Mouse (Mus musculus): ENCODE measurements around the gene Gm266.

GRCm38 (mm10) chr12:111472886-111473285 is 12.7 kb downstream of the Gm266 start:
- TF ChIP-seq POLR2A (IDR thresholded peaks at IDR 0.05; ENCODE audit: insufficient read depth, low read length) = no peak
- no peak for TF ChIP-seq CTCF (IDR thresholded peaks at IDR 0.05; ENCODE audit: low read depth, low read length)
